Mouse (Mus musculus): ENCODE results near the gene Fahd1. TPM values are rescaled to one million over a fixed set of nuclear protein-coding genes. Genes with fewer than 3 reads are reported as not detected.

The Fahd1 gene
- total RNA-seq, 2 experiments from 2014 or later = 38.1 to 44.5 TPM

GRCm38 (mm10) chr17:24847386-24847785, 2.8 kb downstream of the Fahd1 start:
- DNase-seq = no peak

- no peak for DNase-seq
Observed at GRCm38 (mm10) chr17:24844525-24844924, 5.6 kb downstream of the Fahd1 start.

GRCm38 (mm10) chr17:24842631-24843030, 7.5 kb downstream of the Fahd1 start:
- no peak for DNase-seq

GRCm38 (mm10) chr17:24841133-24841532, 9.0 kb downstream of the Fahd1 start:
- DNase-seq = no peak

- DNase-seq = no peak
Observed at GRCm38 (mm10) chr17:24840341-24840740, 9.8 kb downstream of the Fahd1 start.

- no peak for DNase-seq
Observed at GRCm38 (mm10) chr17:24839842-24840241, 10.3 kb downstream of the Fahd1 start, which contains the start of gene Hagh. Gene Hagh, plus strand, starts transcription at chr17:24840143.

- no peak for DNase-seq
Observed at GRCm38 (mm10) chr17:24821351-24822280, 28.5 kb downstream of the Fahd1 start.

GRCm38 (mm10) chr17:24819469-24819868, 30.7 kb downstream of the Fahd1 start:
- DNase-seq = no peak

- DNase-seq = no peak
Observed at GRCm38 (mm10) chr17:24818172-24818571, 32.0 kb downstream of the Fahd1 start.

GRCm38 (mm10) chr17:24817503-24817902, 32.7 kb downstream of the Fahd1 start:
- no peak for DNase-seq

- no peak for DNase-seq
Observed at GRCm38 (mm10) chr17:24815256-24815655, 34.9 kb downstream of the Fahd1 start.

GRCm38 (mm10) chr17:24812215-24812614, 37.9 kb downstream of the Fahd1 start:
- no peak for DNase-seq

- no peak for DNase-seq
Observed at GRCm38 (mm10) chr17:24811211-24811610, 39.0 kb downstream of the Fahd1 start.

- peak; percentile 35 for DNase-seq
Observed at GRCm38 (mm10) chr17:24803952-24804951, 45.9 kb downstream of the Fahd1 start, which contains the start of gene Meiob. Gene Meiob, plus strand, starts transcription at chr17:24804289.

- no peak for DNase-seq
Observed at GRCm38 (mm10) chr17:24800524-24800923, 49.6 kb downstream of the Fahd1 start.

- no peak for DNase-seq
Observed at GRCm38 (mm10) chr17:24799476-24799875, 50.7 kb downstream of the Fahd1 start.

Other genes with a start within 250 kb of the Fahd1 start
- gene Tsc2, start 217.7 kb downstream of the Fahd1 start, total RNA-seq (2021) = 10 to 100 TPM; 65.8 to 67.8 TPM
- 1 to 10 TPM; 2.6 to 4.2 TPM for gene Nthl1, start 217.7 kb downstream of the Fahd1 start, total RNA-seq (2021)
- 10 to 100 TPM; 36.6 to 41.8 TPM for gene Slc9a3r2, start 200.0 kb downstream of the Fahd1 start, total RNA-seq (2021)
- not detected for gene Npw, start 191.9 kb downstream of the Fahd1 start, total RNA-seq (2021)
- 10 to 100 TPM; 17.7 to 20.2 TPM for gene Zfp598, start 180.7 kb downstream of the Fahd1 start, total RNA-seq (2021)
- gene Syngr3, start 160.4 kb downstream of the Fahd1 start, total RNA-seq (2021) = not detected
- gene Gfer, start 154.2 kb downstream of the Fahd1 start, total RNA-seq (2021) = 10 to 100 TPM; 24.1 to 30.1 TPM
- under 1 TPM; 0.59 to 0.61 TPM for gene Noxo1, start 154.1 kb downstream of the Fahd1 start, total RNA-seq (2021)
- 10 to 100 TPM; 14.7 to 15.6 TPM for gene Tbl3, start 142.7 kb downstream of the Fahd1 start, total RNA-seq (2021)
- gene Rnf151, start 132.3 kb downstream of the Fahd1 start, total RNA-seq (2021) = not detected
- 100 to 1,000 TPM; 564 to 585 TPM for gene Rps2, start 132.2 kb downstream of the Fahd1 start, total RNA-seq (2021)
- 100 to 1,000 TPM; 493 to 532 TPM for gene Ndufb10, start 125.9 kb downstream of the Fahd1 start, total RNA-seq (2021)
- gene Rpl3l, start 122.5 kb downstream of the Fahd1 start, total RNA-seq (2021) = 100 to 1,000 TPM; 723 to 775 TPM
- 100 to 1,000 TPM; 164 to 180 TPM for gene Msrb1, start 113.7 kb downstream of the Fahd1 start, total RNA-seq (2021)
- not detected for gene Hs3st6, start 97.4 kb downstream of the Fahd1 start, total RNA-seq (2021)
- gene Meiob, start 46.1 kb downstream of the Fahd1 start, total RNA-seq (2021) = not detected
- gene Hagh, start 10.2 kb downstream of the Fahd1 start, total RNA-seq (2021) = 10 to 100 TPM; 73.3 to 77.5 TPM
- 1 to 10 TPM; 3.8 to 4.4 TPM for gene Igfals, start 15.6 kb upstream of the Fahd1 start, total RNA-seq (2021)
- 10 to 100 TPM; 10.2 to 13.1 TPM for gene Nubp2, start 36.0 kb upstream of the Fahd1 start, total RNA-seq (2021)
- gene Spsb3, start 36.3 kb upstream of the Fahd1 start, total RNA-seq (2021) = 10 to 100 TPM; 27.8 to 31.5 TPM
- 10 to 100 TPM in 1 of 2 experiments, 1 to 10 TPM in 1; 8.8 to 10.4 TPM for gene Eme2, start 44.7 kb upstream of the Fahd1 start, total RNA-seq (2021)
- 100 to 1,000 TPM in 1 of 2 experiments, 10 to 100 TPM in 1; 85.9 to 105 TPM for gene Mrps34, start 44.8 kb upstream of the Fahd1 start, total RNA-seq (2021)
- 1 to 10 TPM; 7.7 to 9.8 TPM for gene Nme3, start 46.1 kb upstream of the Fahd1 start, total RNA-seq (2021)
- 10 to 100 TPM; 19.5 TPM for gene Mapk8ip3, start 86.6 kb upstream of the Fahd1 start, total RNA-seq (2021)
- gene Jpt2, start 110.3 kb upstream of the Fahd1 start, total RNA-seq (2021) = 1 to 10 TPM; 5.5 to 8.6 TPM
- gene Cramp1l, start 165.4 kb upstream of the Fahd1 start, total RNA-seq (2021) = 1 to 10 TPM; 6.8 to 6.9 TPM
- 1 to 10 TPM; 2.7 to 4.6 TPM for gene Ift140, start 165.7 kb upstream of the Fahd1 start, total RNA-seq (2021)
- 10 to 100 TPM in 1 of 2 experiments, 1 to 10 TPM in 1; 9.4 to 11.0 TPM for gene Tmem204, start 233.2 kb upstream of the Fahd1 start, total RNA-seq (2021)

All from gastrocnemius, postnatal 25 days (tissue).